In the genomic region with DNA sequence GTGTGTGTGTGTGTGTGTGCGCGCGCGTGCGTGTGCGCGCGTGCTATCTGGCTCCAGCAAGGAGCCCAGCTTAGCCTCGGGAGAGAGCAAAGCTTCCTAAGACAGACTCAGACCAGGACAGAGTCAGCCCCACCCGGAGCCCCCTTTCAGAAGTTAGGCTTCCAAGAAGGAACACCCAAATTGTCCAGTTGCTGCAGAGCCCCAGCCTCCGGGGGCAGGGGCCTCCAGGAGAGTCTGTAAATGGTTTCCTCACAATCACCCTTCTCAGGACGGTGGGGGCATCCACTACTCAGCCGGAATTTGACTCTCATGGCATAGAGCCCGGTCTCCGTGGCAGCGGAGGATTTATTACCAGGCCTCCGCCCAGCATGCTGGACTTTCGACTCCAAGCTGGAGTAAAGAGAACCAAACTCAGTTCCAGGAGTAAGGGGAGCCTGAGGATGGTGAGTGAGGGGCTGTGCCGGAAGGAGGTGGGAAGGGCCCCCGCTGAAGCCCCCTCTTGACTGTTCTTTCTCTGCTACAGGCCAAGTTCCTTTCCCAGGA, we compare ENCODE assay signal across 8 mouse cellular contexts. TPM values are rescaled to one million over a fixed set of nuclear protein-coding genes. Genes with fewer than 3 reads are reported as not detected.
DNase-seq lines count a peak whose midpoint lies in the region; ATAC-seq lines count a peak whose summit lies in the region.

A gene (plus strand): TSS at position 362 of the 543 bp plus-strand sequence.

- peak within 1 kb of the TSS; percentile 89 for H3K27ac ChIP-seq in intestine, embryonic 14.5 days (ENCODE audit: low read depth)
- no peak within 1 kb of the TSS; the same call in 1 of the 2 replicates for H3K27ac ChIP-seq in liver, embryonic 16.5 days (ENCODE audit: low read length)
- peak within 1 kb of the TSS; percentile 57 for H3K27ac ChIP-seq in neural tube, embryonic 15.5 days (replicated peaks)

- H3K9ac ChIP-seq in intestine, embryonic 14.5 days (ENCODE audit: low read length), result peak within 1 kb of the TSS; percentile 40
- H3K9ac ChIP-seq in liver, embryonic 16.5 days (ENCODE audit: low read depth, low read length), result no peak within 1 kb of the TSS
- no peak within 1 kb of the TSS for H3K9ac ChIP-seq in neural tube, embryonic 15.5 days (replicated peaks)

- H3K4me1 ChIP-seq in intestine, embryonic 14.5 days (replicated peaks; ENCODE audit: control insufficient read depth, insufficient read depth, low read length), result peaks cover 31% of the 10 kb centered on the region
- peaks cover 3% of the 10 kb centered on the region for H3K4me1 ChIP-seq in liver, embryonic 16.5 days (ENCODE audit: control insufficient read depth, low read depth, low read length)
- peaks cover 23% of the 10 kb centered on the region for H3K4me1 ChIP-seq in neural tube, embryonic 15.5 days

- H3K9me3 ChIP-seq in intestine, embryonic 14.5 days (ENCODE audit: control insufficient read depth, low read length), result no peaks in the 10 kb centered on the region
- H3K9me3 ChIP-seq in liver, embryonic 16.5 days (replicated peaks; ENCODE audit: control insufficient read depth, low read length), result no peaks in the 10 kb centered on the region
- H3K9me3 ChIP-seq in neural tube, embryonic 15.5 days (replicated peaks), result no peaks in the 10 kb centered on the region

- peak; percentile 30 for DNase-seq in right cerebral cortex, postnatal 14 days
- DNase-seq in right cerebral cortex, postnatal 10 days (ENCODE audit: low spot score in 2 of 2), result no peak
- peak; percentile 88 for DNase-seq in gastrocnemius, postnatal 10 days
- peak; percentile 86 for DNase-seq in intestine, embryonic 14.5 days (ENCODE audit: low spot score)
- no peak for DNase-seq in thymus, postnatal 25 days
- DNase-seq in frontal cortex, postnatal 36 days (ENCODE audit: low spot score in 2 of 2), result no peak

- ATAC-seq in intestine, embryonic 14.5 days (replicated peaks; ENCODE audit: low FRiP score, low TSS enrichment, low read depth), result peak; percentile 76
- ATAC-seq in liver, embryonic 16.5 days (ENCODE audit: low read depth), result peak; percentile 35
- peak; percentile 75 for ATAC-seq in neural tube, embryonic 15.5 days (ENCODE audit: low FRiP score)

- no peaks in the 10 kb centered on the region for H3K36me3 ChIP-seq in intestine, embryonic 14.5 days (ENCODE audit: control insufficient read depth, insufficient read depth, low read length)
- H3K36me3 ChIP-seq in liver, embryonic 16.5 days (ENCODE audit: control insufficient read depth, insufficient read depth), result no peaks in the 10 kb centered on the region
- no peaks in the 10 kb centered on the region for H3K36me3 ChIP-seq in neural tube, embryonic 15.5 days

- H3K4me3 ChIP-seq in intestine, embryonic 14.5 days (ENCODE audit: low read depth, low read length), result peak within 1 kb of the TSS; percentile 27
- H3K4me3 ChIP-seq in liver, embryonic 16.5 days (ENCODE audit: low read depth, low read length), result no peak within 1 kb of the TSS
- no peak within 1 kb of the TSS for H3K4me3 ChIP-seq in neural tube, embryonic 15.5 days (replicated peaks)

- peak within 1 kb of the TSS; percentile 55 for H3K4me2 ChIP-seq in intestine, embryonic 14.5 days (ENCODE audit: low read length)
- H3K4me2 ChIP-seq in liver, embryonic 16.5 days (ENCODE audit: low read depth, low read length), result 0 out of 2 replicates have a peak within 1 kb of the TSS, but pooled peaks have one; percentile 20
- peak within 1 kb of the TSS; percentile 42 for H3K4me2 ChIP-seq in neural tube, embryonic 15.5 days

- WGBS in intestine, embryonic 14.5 days, result 14% methylated on average over 17 of the region's 20 CpGs
- 56% methylated on average over 20 of the region's 20 CpGs for WGBS in liver, embryonic 16.5 days (ENCODE audit: insufficient replicate concordance)
- 35% methylated on average over 20 of the region's 20 CpGs for WGBS in neural tube, embryonic 15.5 days

- no peaks in the 10 kb centered on the region for H3K27me3 ChIP-seq in intestine, embryonic 14.5 days (replicated peaks; ENCODE audit: control insufficient read depth, insufficient read depth, low read length)
- no peaks in the 10 kb centered on the region for H3K27me3 ChIP-seq in liver, embryonic 16.5 days (ENCODE audit: control insufficient read depth, insufficient read depth, low read depth, low read length)
- H3K27me3 ChIP-seq in neural tube, embryonic 15.5 days (replicated peaks), result no peaks in the 10 kb centered on the region

RNA-seq across cellular contexts. Expression of the gene that starts here (rescaled TPM):
- 1 to 10 TPM; 7.1 TPM for total RNA-seq in gastrocnemius, postnatal 10 days (2021)
- polyA plus RNA-seq in intestine, embryonic 14.5 days (2014; fragmentation: Nextera tagmentation; extraction: Ambion mirVana), result 101 and 106 TPM in 2 replicates
- polyA plus RNA-seq in liver, embryonic 16.5 days (2015; fragmentation: Nextera tagmentation; extraction: Ambion mirVana), result 1.9 and 4.0 TPM in 2 replicates
- polyA plus RNA-seq in neural tube, embryonic 15.5 days (2015; fragmentation: Nextera tagmentation; extraction: Ambion mirVana), result 7.1 and 21.3 TPM in 2 replicates

Comparison
In these comparisons a context has a peak if more than half of its experiments do, and no peak if none do; other contexts are left out.
1. DNase-seq: peak in right cerebral cortex, postnatal 14 days (single experiment), gastrocnemius, postnatal 10 days (single experiment) and intestine, embryonic 14.5 days (single experiment); none in right cerebral cortex, postnatal 10 days (0 of 2), thymus, postnatal 25 days (single experiment) and frontal cortex, postnatal 36 days (0 of 2).
2. Peak in every context shown above with its lines, with median percentiles within 50 percentile points of each other: ATAC-seq and H3K4me2 ChIP-seq.